Mouse (Mus musculus): ENCODE measurements around the gene Akt1s1. TPM values are rescaled to one million over a fixed set of nuclear protein-coding genes. Genes with fewer than 3 reads are reported as not detected.

Gene Akt1s1
- polyA plus RNA-seq, 1 experiment: 48.0 TPM

DNA sequence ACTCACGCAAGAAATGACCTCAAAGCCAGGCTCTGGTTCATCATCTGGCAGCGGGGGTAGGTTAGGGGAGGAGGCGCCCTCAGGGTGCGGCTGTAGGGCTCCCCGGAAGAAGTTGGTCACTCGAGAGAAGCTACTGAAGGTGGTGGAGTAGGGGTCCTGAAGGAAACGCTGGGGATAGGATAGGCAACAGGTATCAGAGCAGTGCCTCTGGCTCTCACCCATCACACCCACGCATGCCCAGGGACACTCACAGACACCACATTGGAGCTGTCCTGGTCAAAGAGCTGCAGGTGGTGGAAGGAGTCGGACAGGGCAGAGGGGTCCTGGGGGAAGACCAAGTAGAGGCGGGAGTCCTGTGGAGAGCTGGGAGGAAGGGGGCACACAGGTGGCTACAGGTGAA lies 3.8 kb upstream of the Akt1s1 start:
- no peak for TF ChIP-seq CTCF (IDR thresholded peaks at IDR 0.05; ENCODE audit: control insufficient read depth, insufficient read depth, low read length)
- TF ChIP-seq POLR2A (IDR thresholded peaks at IDR 0.05; ENCODE audit: borderline replicate concordance, control insufficient read depth, low read depth, low read length): no peak
- WGBS: 89% methylated on average over 10 of the region's 10 CpGs
- Histone ChIP-seq H3K4me1 (ENCODE audit: control insufficient read depth, insufficient read depth, low read length) (peaks cover 2% of the 10 kb centered on the region; the same call in 1 of the 2 replicates), H3K4me3 (replicated peaks; ENCODE audit: control insufficient read depth, low read depth, low read length) (no peak overlapping the region), H3K27ac (ENCODE audit: control insufficient read depth, insufficient read depth, low read depth, low read length, poor library complexity) (no peak overlapping the region)

DNA sequence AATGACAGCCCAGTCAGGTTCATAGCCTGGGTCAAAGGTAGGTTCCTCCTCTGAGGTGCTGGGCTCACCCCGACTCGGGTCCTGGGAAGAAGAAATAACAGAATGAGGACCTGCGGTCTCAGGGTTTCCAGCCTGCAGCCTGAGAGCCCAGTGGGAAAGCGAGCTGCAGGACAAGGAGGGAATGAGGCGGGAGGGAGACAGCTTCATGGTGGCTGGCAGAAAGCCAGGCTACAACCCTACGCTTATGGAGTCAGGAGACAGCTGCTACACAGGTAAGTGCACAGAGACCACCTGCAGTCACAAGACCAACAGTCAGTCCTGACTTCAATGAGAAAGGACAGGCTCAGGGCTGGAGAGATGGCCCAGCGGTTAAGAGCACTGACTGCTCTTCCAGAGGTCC lies 2.0 kb upstream of the Akt1s1 start:
- H3K4me1 ChIP-seq (ENCODE audit: control insufficient read depth, insufficient read depth, low read length): peaks cover 6% of the 10 kb centered on the region; the same call in 1 of the 2 replicates
- H3K27ac ChIP-seq (ENCODE audit: control insufficient read depth, insufficient read depth, low read depth, low read length, poor library complexity): no peak overlapping the region
- TF ChIP-seq CTCF (IDR thresholded peaks at IDR 0.05; ENCODE audit: control insufficient read depth, insufficient read depth, low read length) (no peak), POLR2A (IDR thresholded peaks at IDR 0.05; ENCODE audit: borderline replicate concordance, control insufficient read depth, low read depth, low read length) (no peak)
- 92% methylated on average over 7 of the region's 7 CpGs for WGBS
- H3K4me3 ChIP-seq (replicated peaks; ENCODE audit: control insufficient read depth, low read depth, low read length): no peak overlapping the region

DNA sequence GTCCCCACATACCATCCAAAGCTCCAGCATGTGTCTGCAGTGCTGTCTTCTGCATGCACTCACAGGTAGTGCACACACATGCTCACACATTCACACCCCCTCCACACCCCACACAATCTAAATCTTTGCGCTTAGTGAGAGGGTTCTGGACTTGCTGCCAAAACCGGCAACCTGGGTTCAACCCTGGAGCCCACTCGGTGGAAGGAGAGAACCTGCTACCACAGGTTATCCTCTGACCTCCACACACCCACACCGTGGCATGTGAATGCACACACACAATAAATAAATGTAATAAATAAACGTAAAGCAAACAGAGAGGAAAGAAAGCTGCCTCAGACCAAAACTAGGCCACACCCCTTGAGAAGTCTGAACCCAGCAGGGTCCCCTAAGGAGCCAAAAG lies 1.0 kb upstream of the Akt1s1 start:
- peaks cover 6% of the 10 kb centered on the region; the same call in 1 of the 2 replicates for H3K4me1 ChIP-seq (ENCODE audit: control insufficient read depth, insufficient read depth, low read length)
- H3K4me3 ChIP-seq (replicated peaks; ENCODE audit: control insufficient read depth, low read depth, low read length): peak overlapping the region; percentile 83
- 72% methylated on average over 5 of the region's 5 CpGs for whole genome bisulfite sequencing
- H3K27ac ChIP-seq (ENCODE audit: control insufficient read depth, insufficient read depth, low read depth, low read length, poor library complexity): no peak overlapping the region
- TF ChIP-seq POLR2A (IDR thresholded peaks at IDR 0.05; ENCODE audit: borderline replicate concordance, control insufficient read depth, low read depth, low read length): no peak
- no peak for TF ChIP-seq CTCF (IDR thresholded peaks at IDR 0.05; ENCODE audit: control insufficient read depth, insufficient read depth, low read length)

DNA sequence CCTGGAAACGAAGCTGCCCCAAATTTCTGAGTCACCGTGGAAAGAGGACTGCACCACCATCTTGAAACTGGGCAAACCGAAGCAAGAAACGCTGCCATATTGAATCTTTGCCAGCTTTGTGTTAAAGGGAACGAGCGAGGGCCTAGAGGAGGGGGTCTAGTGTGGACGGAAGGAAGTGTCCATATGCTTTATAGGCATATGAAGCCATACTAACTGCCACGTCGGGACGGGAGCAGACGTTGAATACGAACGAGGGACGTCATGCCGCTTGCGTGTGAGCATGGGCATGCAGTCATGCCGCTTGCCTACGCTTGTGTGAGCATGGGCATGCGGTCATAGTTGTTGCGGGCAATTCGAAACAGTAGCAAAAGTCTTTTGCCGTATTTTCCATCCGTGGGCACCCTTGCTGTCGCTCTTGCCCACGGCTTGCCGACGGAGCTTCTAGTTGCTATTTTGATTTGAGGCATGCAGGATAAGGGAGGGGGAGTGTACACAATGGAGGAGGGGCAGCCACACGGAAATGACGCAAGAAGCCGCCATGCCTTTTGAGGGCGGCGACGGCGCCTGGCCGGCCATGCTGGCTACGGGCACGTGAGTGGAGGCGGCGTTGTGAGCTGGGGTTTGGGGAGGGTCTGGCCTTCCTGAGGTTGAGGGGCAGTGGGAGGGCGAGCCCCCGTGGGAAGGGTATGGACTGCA lies 773 bp downstream of the Akt1s1 start:
- TF ChIP-seq POLR2A (IDR thresholded peaks at IDR 0.05; ENCODE audit: borderline replicate concordance, control insufficient read depth, low read depth, low read length) (no peak), CTCF (IDR thresholded peaks at IDR 0.05; ENCODE audit: control insufficient read depth, insufficient read depth, low read length) (no peak)
- Histone ChIP-seq H3K27ac (ENCODE audit: control insufficient read depth, insufficient read depth, low read depth, low read length, poor library complexity) (peak overlapping the region; percentile 90), H3K4me3 (replicated peaks; ENCODE audit: control insufficient read depth, low read depth, low read length) (peak overlapping the region; percentile 83), H3K4me1 (ENCODE audit: control insufficient read depth, insufficient read depth, low read length) (peaks cover 6% of the 10 kb centered on the region; the same call in 1 of the 2 replicates)
- WGBS: under 1% methylated on average over 41 of the region's 41 CpGs

DNA sequence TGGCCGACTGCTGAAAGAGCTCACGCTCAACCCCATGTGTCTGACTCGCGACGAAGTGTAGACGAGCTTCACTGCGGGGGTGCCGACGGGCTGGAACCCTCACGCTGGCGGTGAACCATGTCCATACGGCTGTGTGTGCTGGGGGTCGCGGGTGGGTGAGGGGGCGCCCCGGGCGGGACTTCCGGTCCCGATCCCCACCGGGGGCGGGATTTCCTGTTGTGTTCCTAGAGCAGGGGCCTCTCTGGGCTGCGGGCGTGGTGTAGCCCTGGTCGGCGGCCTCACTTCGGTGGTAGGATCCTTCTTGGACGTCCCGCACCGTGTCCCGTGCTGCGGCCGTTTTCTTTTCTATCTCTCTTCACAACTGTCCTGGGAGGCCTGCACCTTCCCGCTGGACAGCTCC lies 1.4 kb downstream of the Akt1s1 start:
- peaks cover 6% of the 10 kb centered on the region; the same call in 1 of the 2 replicates for H3K4me1 ChIP-seq (ENCODE audit: control insufficient read depth, insufficient read depth, low read length)
- under 1% methylated on average over 33 of the region's 33 CpGs for WGBS

DNA sequence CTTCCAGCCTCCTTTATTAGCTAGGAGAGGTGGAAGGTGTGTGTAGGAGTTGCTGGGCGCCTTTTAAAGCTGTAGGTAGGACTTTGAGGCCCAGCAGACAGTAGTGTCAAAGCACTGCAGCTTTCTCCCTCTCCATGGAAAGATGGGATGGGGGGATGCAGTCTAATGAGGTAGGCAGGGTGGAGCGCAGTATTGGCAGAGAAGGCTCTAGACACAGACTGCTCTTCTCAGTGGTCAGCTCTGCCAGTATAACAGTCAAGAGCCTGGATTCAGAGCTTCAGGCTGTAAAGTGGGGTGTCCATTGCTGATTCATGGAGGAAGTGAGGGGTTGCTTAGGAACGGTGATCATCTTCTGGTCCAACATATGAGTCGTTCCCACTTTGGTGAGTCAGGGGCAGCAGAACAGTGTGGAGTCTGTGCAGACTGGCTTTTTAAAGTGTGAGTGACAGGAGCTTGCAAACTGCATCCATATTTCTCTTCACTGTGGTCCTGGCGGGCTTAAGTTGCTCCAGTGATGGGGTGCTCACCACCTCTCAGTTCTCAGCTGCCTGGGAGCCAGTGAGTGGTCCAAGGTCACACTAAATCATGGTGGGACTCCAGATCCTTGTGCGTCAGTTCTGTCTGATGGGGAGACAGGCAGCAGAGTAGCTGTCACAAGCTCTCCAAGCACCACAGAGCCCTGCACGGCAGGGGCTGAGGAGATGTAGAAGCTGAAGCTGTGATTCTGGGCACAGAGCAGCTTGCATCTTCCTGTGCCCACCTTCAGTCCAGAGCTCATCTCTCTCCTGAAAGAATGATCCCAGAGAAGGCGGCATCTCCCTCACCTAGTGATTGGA lies 2.2 kb downstream of the Akt1s1 start:
- peaks cover 7% of the 10 kb centered on the region; the same call in 1 of the 2 replicates for H3K4me1 ChIP-seq (ENCODE audit: control insufficient read depth, insufficient read depth, low read length)
- 59% methylated on average over 8 of the region's 8 CpGs for WGBS
- TF ChIP-seq POLR2A (IDR thresholded peaks at IDR 0.05; ENCODE audit: borderline replicate concordance, control insufficient read depth, low read depth, low read length) (no peak), CTCF (IDR thresholded peaks at IDR 0.05; ENCODE audit: control insufficient read depth, insufficient read depth, low read length) (no peak)
- H3K27ac ChIP-seq (ENCODE audit: control insufficient read depth, insufficient read depth, low read depth, low read length, poor library complexity): peak overlapping the region; percentile 90
- H3K4me3 ChIP-seq (replicated peaks; ENCODE audit: control insufficient read depth, low read depth, low read length): no peak overlapping the region

More for the DNA sequence above, 1.4 kb downstream of the Akt1s1 start:
- H3K4me3 ChIP-seq (replicated peaks; ENCODE audit: control insufficient read depth, low read depth, low read length): peak overlapping the region; percentile 83
- peak overlapping the region; percentile 90 for H3K27ac ChIP-seq (ENCODE audit: control insufficient read depth, insufficient read depth, low read depth, low read length, poor library complexity)
- TF ChIP-seq CTCF (IDR thresholded peaks at IDR 0.05; ENCODE audit: control insufficient read depth, insufficient read depth, low read length): no peak
- TF ChIP-seq POLR2A (IDR thresholded peaks at IDR 0.05; ENCODE audit: borderline replicate concordance, control insufficient read depth, low read depth, low read length): no peak

DNA sequence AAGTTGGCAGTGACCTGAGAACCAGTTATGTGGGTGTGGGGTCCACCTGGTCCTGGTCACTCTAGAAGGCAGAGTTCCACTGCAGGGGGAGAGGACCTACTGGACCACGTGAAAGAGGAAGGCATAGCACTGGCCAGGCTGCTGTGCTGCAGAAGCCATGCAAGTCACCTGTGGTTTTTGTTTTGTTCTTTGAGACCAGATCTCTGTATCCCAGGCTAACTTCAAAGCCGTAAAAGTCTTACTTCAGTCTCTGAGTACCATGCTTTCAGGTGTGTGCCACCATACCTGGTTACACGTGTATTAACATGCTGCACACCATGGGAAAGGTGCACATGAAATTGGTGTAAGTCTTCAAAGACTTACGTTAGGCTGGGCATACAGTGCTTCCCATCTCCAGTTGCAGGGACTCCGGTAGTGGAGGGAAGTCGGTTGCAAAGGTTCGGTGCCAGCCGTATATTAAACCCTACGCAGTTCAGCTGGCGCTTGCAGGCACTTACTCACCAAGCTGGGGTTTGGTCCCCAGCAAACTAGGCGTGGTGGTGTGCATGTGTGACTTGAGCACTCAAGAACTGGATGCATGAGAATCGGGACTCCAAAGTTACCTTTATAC lies 2.9 kb downstream of the Akt1s1 start:
- H3K4me1 ChIP-seq (ENCODE audit: control insufficient read depth, insufficient read depth, low read length): peaks cover 7% of the 10 kb centered on the region; the same call in 1 of the 2 replicates
- TF ChIP-seq POLR2A (IDR thresholded peaks at IDR 0.05; ENCODE audit: borderline replicate concordance, control insufficient read depth, low read depth, low read length) (no peak), CTCF (IDR thresholded peaks at IDR 0.05; ENCODE audit: control insufficient read depth, insufficient read depth, low read length) (no peak)
- 83% methylated on average over 12 of the region's 12 CpGs for WGBS
- 0 out of 2 replicates have a peak overlapping the region, but pooled peaks have one; percentile 3 for H3K27ac ChIP-seq (ENCODE audit: control insufficient read depth, insufficient read depth, low read depth, low read length, poor library complexity)
- H3K4me3 ChIP-seq (replicated peaks; ENCODE audit: control insufficient read depth, low read depth, low read length): no peak overlapping the region

All from bone marrow, adult 2 months (tissue).